Mouse (Mus musculus) C2C12 (cell line): Measurements from ENCODE around the gene 2900011O08Rik.
"Not testable (repeated sequence)": the region's sequence is repeated elsewhere in the genome, so short reads cannot be mapped to it uniquely, and the experiment has no call there.

Experiments
- CTCF ChIP-seq: IDR thresholded peaks from one replicate; pipeline ENCODE4 v1.5.1; 2011; ENCODE audit not compliant: control insufficient read depth, insufficient read depth, insufficient read length
- FOSL1 ChIP-seq: IDR thresholded peaks from one replicate; pipeline ENCODE4 v1.8.0; 2011; ENCODE audit warnings: mild to moderate bottlenecking, low read length; ENCODE audit not compliant: poor library complexity, insufficient read depth, severe bottlenecking
- MAX ChIP-seq: IDR thresholded peaks from one replicate; pipeline ENCODE4 v1.6.1; 2011; ENCODE audit warnings: mild to moderate bottlenecking, control low read depth
- USF1 ChIP-seq: IDR thresholded peaks from one replicate; pipeline ENCODE4 v1.6.1; 2011; ENCODE audit warnings: low read depth, mild to moderate bottlenecking, control low read depth, moderate library complexity

GRCm38 (mm10) chr16:14066571-14066970, 80.2 kb downstream of the 2900011O08Rik start:
- TF ChIP-seq CTCF, MAX, FOSL1, USF1: not testable (repeated sequence)
